Mouse (Mus musculus): ENCODE results near the gene Hcst. TPM values are rescaled to one million over a fixed set of nuclear protein-coding genes. Genes with fewer than 3 reads are reported as not detected.
A peak's percentile ranks its signal among the peaks of the same experiment; 100 is the strongest.

The Hcst gene
- total RNA-seq, 2 experiments from 2014 or later = not detected

- intact Hi-C loops (cut with DNase I) = no loop called here
- no peak for DNase-seq (ENCODE audit: low spot score)
These were observed 26.0 kb downstream of the Hcst start for GRCm38 (mm10) chr7:30393631-30394030.

DNA sequence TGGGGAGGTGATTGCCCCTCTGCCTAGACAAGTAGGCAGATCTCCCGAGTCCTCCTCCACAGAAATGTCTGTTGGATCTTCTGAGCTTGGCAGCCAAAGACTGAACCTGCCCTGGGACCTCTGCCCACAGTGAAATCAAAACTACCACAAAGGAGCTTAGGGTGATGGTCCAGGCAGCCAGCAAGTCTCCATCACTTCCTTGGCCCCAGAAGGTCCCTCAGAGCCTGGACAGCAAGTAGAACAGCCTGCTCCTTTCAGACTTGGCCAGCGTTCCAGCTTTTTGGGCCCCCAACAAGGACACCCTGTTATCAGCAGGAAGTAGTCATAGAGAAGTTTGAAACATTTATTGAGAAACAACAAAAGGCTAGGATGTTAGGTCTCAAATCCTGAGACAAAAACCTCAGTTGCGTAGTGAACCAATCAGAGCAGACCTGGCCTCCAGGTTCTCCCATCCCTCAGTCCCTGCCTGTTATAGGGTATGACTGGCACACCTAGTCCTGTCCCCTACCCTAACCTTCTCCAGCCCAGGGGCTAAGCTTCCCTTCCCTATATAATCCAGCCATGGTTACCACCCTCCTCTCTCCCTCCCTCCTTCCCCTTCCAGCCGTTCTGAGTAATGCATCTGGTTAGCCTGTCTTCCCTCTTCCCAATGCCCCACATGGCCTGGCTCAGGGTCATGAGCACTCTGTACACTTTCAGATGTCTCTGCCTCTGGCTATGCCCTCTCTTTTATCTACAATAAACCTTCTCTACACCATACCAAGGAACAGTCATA lies 26.7 kb downstream of the Hcst start:
- DNase-seq (ENCODE audit: low spot score) = no peak
- intact Hi-C loops (cut with DNase I) = no loop called here

DNA sequence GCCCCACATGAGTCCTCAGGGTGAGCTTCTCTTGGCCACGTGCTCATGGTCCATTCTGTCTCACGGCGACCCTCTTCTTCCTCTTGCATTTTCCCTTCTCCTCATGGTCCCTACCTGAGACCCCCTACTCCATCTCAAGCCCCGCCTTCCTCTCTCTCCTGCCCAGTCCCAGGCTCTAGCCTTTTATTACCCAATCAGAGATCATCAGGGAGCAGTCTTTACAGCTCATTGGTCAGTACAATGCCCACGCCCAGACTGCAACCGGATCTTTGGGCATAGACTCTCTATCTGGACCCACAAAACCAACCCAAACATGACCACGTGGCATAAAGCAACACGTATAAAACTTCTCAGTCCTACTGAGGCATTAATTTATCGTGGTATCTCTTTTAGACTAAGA lies 35.5 kb downstream of the Hcst start:
- no peak for DNase-seq (ENCODE audit: low spot score)
- intact Hi-C loops (cut with DNase I) = no loop called here

GRCm38 (mm10) chr7:30380061-30380460 lies 39.6 kb downstream of the Hcst start:
- DNase-seq (ENCODE audit: low spot score) = no peak
- intact Hi-C loops (cut with DNase I) = no loop called here

GRCm38 (mm10) chr7:30373501-30373962 lies 46.1 kb downstream of the Hcst start:
- peak; percentile 85 for DNase-seq (ENCODE audit: low spot score)
- intact Hi-C loops (cut with DNase I) = loop anchor here (1.0 to 10.0 kb wide), 4 partner anchors 59 to 251 kb away; partner anchors contain the start of genes Cox6b1 and Prodh2

Other genes starting within 250 kb of the Hcst start
- 1,000 to 10,000 TPM; 2,700 to 2,749 TPM for gene Cox7a1, start 235.7 kb downstream of the Hcst start, total RNA-seq (2021)
- gene Capns1, start 221.0 kb downstream of the Hcst start, total RNA-seq (2021) = 100 to 1,000 TPM; 270 to 283 TPM
- 10 to 100 TPM; 54.6 to 56.6 TPM for gene Polr2i, start 187.9 kb downstream of the Hcst start, total RNA-seq (2021)
- 10 to 100 TPM; 54.1 to 56.7 TPM for gene Tbcb, start 187.6 kb downstream of the Hcst start, total RNA-seq (2021)
- not detected for gene Ovol3, start 184.1 kb downstream of the Hcst start, total RNA-seq (2021)
- not detected for gene Thap8, start 139.8 kb downstream of the Hcst start, total RNA-seq (2021)
- gene Wdr62, start 139.4 kb downstream of the Hcst start, total RNA-seq (2021) = 1 to 10 TPM; 1.1 to 1.8 TPM
- 1 to 10 TPM; 7.0 to 7.7 TPM for gene Clip3, start 128.1 kb downstream of the Hcst start, total RNA-seq (2021)
- gene Alkbh6, start 111.1 kb downstream of the Hcst start, total RNA-seq (2021) = 10 to 100 TPM; 23.1 to 24.6 TPM
- gene Syne4, start 105.0 kb downstream of the Hcst start, total RNA-seq (2021) = 1 to 10 TPM in 1 of 2 experiments, under 1 TPM in 1; 0.65 to 1.3 TPM
- under 1 TPM; 0.45 to 0.99 TPM for gene E130208F15Rik, start 98.1 kb downstream of the Hcst start, total RNA-seq (2021)
- 10 to 100 TPM; 12.1 to 12.3 TPM for gene Sdhaf1, start 96.0 kb downstream of the Hcst start, total RNA-seq (2021)
- gene Lrfn3, start 57.1 kb downstream of the Hcst start, total RNA-seq (2021) = 1 to 10 TPM in 1 of 2 experiments, under 1 TPM in 1; 0.95 to 1.3 TPM
- 10 to 100 TPM; 17.7 to 18.4 TPM for gene Tyrobp, start 6.1 kb downstream of the Hcst start, total RNA-seq (2021)
- under 1 TPM; 0.20 to 0.47 TPM for gene Nfkbid, start 1.9 kb upstream of the Hcst start, total RNA-seq (2021)
- gene Aplp1, start 25.7 kb upstream of the Hcst start, total RNA-seq (2021) = 1 to 10 TPM; 3.5 TPM
- gene Kirrel2, start 37.8 kb upstream of the Hcst start, total RNA-seq (2021) = not detected
- gene Nphs1, start 38.5 kb upstream of the Hcst start, total RNA-seq (2021) = not detected
- gene Prodh2, start 73.8 kb upstream of the Hcst start, total RNA-seq (2021) = not detected
- 1 to 10 TPM in 1 of 2 experiments, under 1 TPM in 1; 0.81 to 1.1 TPM for gene Arhgap33, start 115.2 kb upstream of the Hcst start, total RNA-seq (2021)
- gene Hspb6, start 132.3 kb upstream of the Hcst start, total RNA-seq (2021) = 100 to 1,000 TPM; 720 to 731 TPM
- 1 to 10 TPM; 4.5 to 4.7 TPM for gene Proser3, start 132.4 kb upstream of the Hcst start, total RNA-seq (2021)
- gene Lin37, start 140.0 kb upstream of the Hcst start, total RNA-seq (2021) = 10 to 100 TPM; 15.1 to 15.5 TPM
- 10 to 100 TPM; 63.7 to 66.4 TPM for gene U2af1l4, start 143.4 kb upstream of the Hcst start, total RNA-seq (2021)
- gene Gm49396, start 143.5 kb upstream of the Hcst start, total RNA-seq (2021) = 1 to 10 TPM; 1.4 to 1.9 TPM
- 10 to 100 TPM; 61.2 to 70.3 TPM for gene Psenen, start 143.8 kb upstream of the Hcst start, total RNA-seq (2021)
- 1 to 10 TPM; 1.3 to 1.6 TPM for gene Igflr1, start 145.6 kb upstream of the Hcst start, total RNA-seq (2021)
- 10 to 100 TPM; 17.5 to 22.7 TPM for gene Kmt2b, start 168.9 kb upstream of the Hcst start, total RNA-seq (2021)
- gene Zbtb32, start 179.1 kb upstream of the Hcst start, total RNA-seq (2021) = not detected
- gene Upk1a, start 193.0 kb upstream of the Hcst start, total RNA-seq (2021) = under 1 TPM in 1 of 2 experiments, not detected in 1; 0.52 TPM
- 1,000 to 10,000 TPM; 4,579 to 4,828 TPM for gene Cox6b1, start 206.3 kb upstream of the Hcst start, total RNA-seq (2021)
- not detected for gene Etv2, start 216.0 kb upstream of the Hcst start, total RNA-seq (2021)
- gene Rbm42, start 230.5 kb upstream of the Hcst start, total RNA-seq (2021) = 10 to 100 TPM; 49.9 to 53.9 TPM
- 1 to 10 TPM; 4.3 TPM for gene Haus5, start 245.1 kb upstream of the Hcst start, total RNA-seq (2021)

Data from heart, postnatal 25 days (tissue).